Mouse (Mus musculus) kidney, adult 2 months (tissue): ENCODE measurements at regions not wholly inside any gene's neighbourhood (a gene's known extent, or its start where the extent isn't known, plus 50 kb on each side); places are given as distances from the start of the nearest gene placed in this dataset.

Experiments
- DNase-seq: peaks from one replicate; pipeline ENCODE4 v3.0.0; 2021
- H3K27ac ChIP-seq: fragments of 200-500 bp; 2 replicates; pipeline ENCODE4 v1.5.1; 2012; ENCODE audit warnings: low read depth, low read length, control low read depth, inconsistent platforms; ENCODE audit not compliant: insufficient read depth
- H3K27me3 ChIP-seq: fragments of 200-500 bp; replicated peaks from 2 replicates; pipeline ENCODE4 v1.6.1; 2012; ENCODE audit warnings: mild to moderate bottlenecking, moderate library complexity, low read length, inconsistent platforms; ENCODE audit not compliant: control insufficient read depth, insufficient read depth
- H3K36me3 ChIP-seq: fragments of 200-500 bp; 2 replicates; pipeline ENCODE4 v1.6.1; 2012; ENCODE audit warnings: mild to moderate bottlenecking, moderate library complexity, low read length, inconsistent platforms; ENCODE audit not compliant: control insufficient read depth, insufficient read depth
- H3K4me1 ChIP-seq: fragments of 200-500 bp; 2 replicates; pipeline ENCODE4 v1.6.1; 2011; ENCODE audit warnings: low read length; ENCODE audit not compliant: control insufficient read depth, insufficient read depth
- H3K4me3 ChIP-seq: fragments of 200-500 bp; 2 replicates; pipeline ENCODE4 v1.5.1; 2011; ENCODE audit warnings: mild to moderate bottlenecking, low read depth, low read length, control low read depth; ENCODE audit not compliant: insufficient read depth
- CTCF ChIP-seq: fragments of 200-500 bp; conservative IDR thresholded peaks from 2 replicates; pipeline ENCODE4 v1.5.1; 2011; ENCODE audit warnings: low read depth, mild to moderate bottlenecking, control low read depth, low read length, moderate library complexity, mixed read lengths; ENCODE audit not compliant: insufficient read depth, insufficient read length
- POLR2A ChIP-seq: fragments of 200-500 bp; IDR thresholded peaks from one replicate; pipeline ENCODE4 v1.6.1; 2011; ENCODE audit warnings: low read depth, low read length, control low read depth
- WGBS: fragments of 180-500 bp; shearing (Covaris S2); methylation state at CpG from one replicate; pipeline ENCODE4 v1.1.7; 2018; 5-methylcytosine and 5-hydroxymethylcytosine counted together

GRCm38 (mm10) chr3:66592259-66592658 lies 295.6 kb upstream of the Veph1 start:
- Histone ChIP-seq H3K4me3 (no peak overlapping the region), H3K27ac (no peak overlapping the region), H3K36me3 (no peaks in the 10 kb centered on the region), H3K27me3 (no peaks in the 10 kb centered on the region), H3K4me1 (no peaks in the 10 kb centered on the region)
- 25% methylated on average over 7 of the region's 7 CpGs for WGBS
- no peak for DNase-seq
- TF ChIP-seq CTCF, result no peak
- TF ChIP-seq POLR2A, result no peak

GRCm38 (mm10) chr3:66590775-66591174 lies 294.1 kb upstream of the Veph1 start:
- Histone ChIP-seq H3K4me1 (no peaks in the 10 kb centered on the region), H3K27ac (no peak overlapping the region), H3K4me3 (no peak overlapping the region), H3K27me3 (no peaks in the 10 kb centered on the region), H3K36me3 (no peaks in the 10 kb centered on the region)
- no peak for DNase-seq
- 63% methylated on average over 7 of the region's 7 CpGs for WGBS
- TF ChIP-seq CTCF (no peak), POLR2A (no peak)

GRCm38 (mm10) chr3:66589483-66589882 lies 292.8 kb upstream of the Veph1 start:
- TF ChIP-seq POLR2A (no peak), CTCF (no peak)
- WGBS, result 86% methylated on average over 4 of the region's 4 CpGs

GRCm38 (mm10) chr3:66584831-66585230 lies 288.2 kb upstream of the Veph1 start:
- H3K27ac ChIP-seq, result no peak overlapping the region
- H3K36me3 ChIP-seq, result no peaks in the 10 kb centered on the region
- H3K4me1 ChIP-seq, result no peaks in the 10 kb centered on the region
- H3K4me3 ChIP-seq, result no peak overlapping the region
- TF ChIP-seq CTCF (no peak), POLR2A (no peak)
- DNase-seq, result no peak
- WGBS, result 80% methylated on average over 9 of the region's 9 CpGs
- H3K27me3 ChIP-seq, result no peaks in the 10 kb centered on the region

More at GRCm38 (mm10) chr3:66589483-66589882, 292.8 kb upstream of the Veph1 start:
- DNase-seq, result no peak
- no peaks in the 10 kb centered on the region for H3K27me3 ChIP-seq
- no peak overlapping the region for H3K4me3 ChIP-seq
- H3K4me1 ChIP-seq, result no peaks in the 10 kb centered on the region
- H3K27ac ChIP-seq, result no peak overlapping the region
- no peaks in the 10 kb centered on the region for H3K36me3 ChIP-seq

- Histone ChIP-seq H3K4me3 (no peak overlapping the region), H3K27me3 (no peaks in the 10 kb centered on the region), H3K4me1 (no peaks in the 10 kb centered on the region), H3K27ac (no peak overlapping the region), H3K36me3 (no peaks in the 10 kb centered on the region)
- no peak for DNase-seq
- WGBS, result 90% methylated on average over 5 of the region's 5 CpGs
- no peak for TF ChIP-seq CTCF
- TF ChIP-seq POLR2A, result no peak
These were observed 287.5 kb upstream of the Veph1 start for GRCm38 (mm10) chr3:66584101-66584500.

GRCm38 (mm10) chr3:66576659-66577058 lies 280.0 kb upstream of the Veph1 start:
- no peaks in the 10 kb centered on the region for H3K36me3 ChIP-seq
- H3K27me3 ChIP-seq, result no peaks in the 10 kb centered on the region
- TF ChIP-seq CTCF (no peak), POLR2A (no peak)
- H3K4me3 ChIP-seq, result no peak overlapping the region
- DNase-seq, result no peak
- H3K27ac ChIP-seq, result no peak overlapping the region
- WGBS, result 80% methylated on average over 1 of the region's 1 CpGs
- no peaks in the 10 kb centered on the region for H3K4me1 ChIP-seq

- TF ChIP-seq CTCF, result no peak
- TF ChIP-seq POLR2A, result no peak
- Histone ChIP-seq H3K36me3 (no peaks in the 10 kb centered on the region), H3K4me1 (no peaks in the 10 kb centered on the region), H3K4me3 (no peak overlapping the region), H3K27ac (no peak overlapping the region), H3K27me3 (no peaks in the 10 kb centered on the region)
- DNase-seq, result no peak
- WGBS, result 77% methylated on average over 8 of the region's 8 CpGs
These were observed 277.7 kb upstream of the Veph1 start for GRCm38 (mm10) chr3:66574321-66574720.

GRCm38 (mm10) chr3:66572887-66573519 lies 276.4 kb upstream of the Veph1 start:
- H3K27me3 ChIP-seq, result no peaks in the 10 kb centered on the region
- TF ChIP-seq POLR2A (no peak), CTCF (no peak)
- WGBS, result 83% methylated on average over 12 of the region's 12 CpGs
- DNase-seq, result no peak
- no peak overlapping the region for H3K4me3 ChIP-seq
- H3K27ac ChIP-seq, result no peak overlapping the region
- H3K36me3 ChIP-seq, result no peaks in the 10 kb centered on the region
- H3K4me1 ChIP-seq, result no peaks in the 10 kb centered on the region
